Mouse (Mus musculus) brain, embryonic 14.5 days (tissue): ENCODE measurements at regions not wholly inside any gene's neighbourhood (a gene's known extent, or its start where the extent isn't known, plus 50 kb on each side); places are given as distances from the start of the nearest gene placed in this dataset.

Experiments used
- DNase-seq: peaks from one replicate; pipeline ENCODE4 v3.0.0-alpha.2; 2011; ENCODE audit warnings: low read depth
- CTCF ChIP-seq: fragments of 200-500 bp; IDR thresholded peaks from 2 replicates; pipeline ENCODE4 v1.5.1; 2012; ENCODE audit warnings: inconsistent platforms, mild to moderate bottlenecking, moderate library complexity, borderline replicate concordance; ENCODE audit not compliant: insufficient read depth, insufficient read length; ENCODE audit errors: extremely low read depth
- POLR2A ChIP-seq: fragments of 200-500 bp; IDR thresholded peaks from 2 replicates; pipeline ENCODE4 v1.6.1; 2012; ENCODE audit warnings: mild to moderate bottlenecking, inconsistent platforms, borderline replicate concordance; ENCODE audit not compliant: poor library complexity, insufficient read depth, insufficient read length, severe bottlenecking; ENCODE audit errors: extremely low read depth

DNA sequence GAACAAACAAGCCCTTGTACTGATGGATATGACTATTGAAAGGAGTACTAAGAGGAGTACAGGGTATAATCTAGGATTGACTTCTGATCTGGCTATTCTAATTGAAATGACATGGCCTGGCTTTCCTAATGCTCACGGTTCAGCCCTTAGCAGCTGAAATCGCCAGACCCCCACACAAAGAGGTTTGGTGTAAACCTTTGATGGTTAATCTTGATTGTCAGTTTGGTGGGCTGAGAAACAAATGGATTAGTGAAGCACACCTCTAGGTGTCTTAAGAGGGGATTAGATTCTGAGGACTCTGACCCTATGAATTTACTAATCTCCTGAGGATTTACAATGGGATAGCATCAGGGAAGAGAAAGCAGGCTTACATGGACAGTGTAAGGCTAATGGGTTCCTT, 623.4 kb upstream of the Adamts9 start:
- TF ChIP-seq POLR2A = no peak
- TF ChIP-seq CTCF = no peak
- DNase-seq = no peak

- no peak for DNase-seq
- TF ChIP-seq POLR2A = no peak
- TF ChIP-seq CTCF = no peak
Observed at GRCm38 (mm10) chr6:93548311-93548710, 605.0 kb upstream of the Adamts9 start.

DNA sequence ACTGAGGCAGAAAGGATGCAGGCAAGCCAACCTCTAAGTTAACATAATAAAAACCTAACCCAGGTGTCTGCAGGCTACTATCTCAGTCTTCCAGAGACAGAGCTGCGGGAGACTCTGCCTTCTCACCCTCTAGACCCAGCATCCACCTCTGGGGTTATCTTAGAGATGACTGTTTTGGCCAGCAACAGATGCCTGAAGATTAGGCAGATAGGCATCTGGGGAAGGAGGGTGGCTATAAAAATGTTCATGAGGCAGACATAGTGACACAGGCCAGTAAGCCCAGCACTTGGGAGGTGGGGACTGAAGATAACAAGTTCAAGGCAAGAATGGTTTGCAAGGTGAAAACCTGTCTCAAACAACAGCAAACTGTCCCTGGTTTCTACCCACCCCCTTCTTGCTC, 601.0 kb upstream of the Adamts9 start:
- DNase-seq = no peak
- no peak for TF ChIP-seq CTCF
- TF ChIP-seq POLR2A = no peak

DNA sequence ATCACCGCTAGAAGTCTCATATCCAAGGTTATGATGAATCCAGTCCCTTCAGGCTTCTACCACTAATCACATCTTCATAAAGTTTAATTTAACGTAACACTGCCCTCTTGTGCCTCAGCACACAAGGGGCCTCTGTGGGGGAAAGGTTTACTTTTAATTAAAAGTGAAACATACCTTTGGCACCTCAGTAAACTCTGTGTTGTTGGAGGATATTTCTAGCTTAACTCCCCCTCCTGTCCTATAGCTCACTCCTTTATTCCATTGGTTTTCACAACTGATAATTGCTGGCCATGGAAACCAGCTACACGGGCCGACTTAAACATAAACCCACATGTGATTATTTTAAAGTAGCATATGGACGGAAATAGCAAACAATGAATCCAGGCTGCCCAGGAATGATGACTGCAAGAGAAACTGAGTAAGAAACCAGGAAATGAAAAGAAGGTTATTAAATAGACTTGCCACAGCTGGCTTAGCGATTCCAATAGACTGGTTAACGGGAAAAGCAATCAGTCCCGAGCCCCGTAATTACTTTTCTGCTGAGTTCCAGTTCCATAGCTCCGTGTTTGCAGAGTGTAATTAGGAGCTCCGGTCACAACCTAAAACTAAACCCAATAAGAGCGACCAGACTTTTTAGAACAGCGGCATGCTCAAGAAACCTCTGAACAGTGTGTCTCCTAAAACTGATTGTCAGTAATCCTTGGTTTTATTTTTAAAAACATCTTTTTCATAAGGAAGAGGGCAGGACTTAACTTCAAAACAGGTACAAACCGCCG, 600.2 kb upstream of the Adamts9 start:
- peak; percentile 63 for DNase-seq
- TF ChIP-seq CTCF (peak; percentile 42; the same call in 1 of the 2 replicates), POLR2A (no peak)

- no peak for DNase-seq
- TF ChIP-seq POLR2A (no peak), CTCF (no peak)
Observed at GRCm38 (mm10) chr6:93539583-93539982, 596.3 kb upstream of the Adamts9 start.

DNA sequence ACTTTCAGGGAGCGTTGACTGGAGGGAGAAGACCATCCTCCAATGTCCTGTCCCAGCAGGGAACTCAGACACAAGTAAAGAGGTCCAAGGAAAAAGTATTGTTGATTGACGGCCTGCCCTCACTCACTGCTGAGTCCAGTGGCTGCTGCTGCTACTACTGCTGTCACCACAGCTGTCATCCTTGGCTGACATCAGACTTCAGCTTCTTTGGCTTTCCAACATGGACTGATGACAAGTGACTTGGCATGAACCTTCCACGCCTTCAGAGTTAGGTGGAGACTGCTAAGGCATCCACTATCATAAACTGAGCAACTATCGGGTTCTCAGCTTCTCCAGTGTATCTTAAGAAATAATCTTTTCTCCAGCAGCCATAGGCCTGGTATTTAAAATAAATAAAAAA, 595.9 kb upstream of the Adamts9 start:
- no peak for TF ChIP-seq CTCF
- TF ChIP-seq POLR2A = no peak
- no peak for DNase-seq

DNA sequence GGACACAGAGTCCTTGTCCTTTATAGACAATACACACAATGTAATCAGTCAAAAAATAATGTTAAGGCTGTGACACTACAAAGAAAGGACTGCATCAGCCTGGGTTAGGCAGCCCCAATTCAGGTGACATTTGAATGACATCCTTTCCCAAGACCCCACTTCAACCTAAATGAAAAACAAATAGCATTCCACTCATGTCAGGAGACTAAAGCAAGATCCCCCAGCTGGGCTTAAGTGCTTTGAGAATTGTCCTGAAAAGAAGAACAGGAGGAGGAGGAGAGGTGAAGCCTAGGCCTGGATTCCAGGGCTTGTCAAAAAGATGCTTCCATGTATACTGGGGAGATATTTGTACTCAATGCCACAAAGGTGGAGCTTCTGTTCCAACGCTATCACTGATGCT, 594.7 kb upstream of the Adamts9 start:
- no peak for TF ChIP-seq CTCF
- TF ChIP-seq POLR2A = no peak
- DNase-seq = no peak

DNA sequence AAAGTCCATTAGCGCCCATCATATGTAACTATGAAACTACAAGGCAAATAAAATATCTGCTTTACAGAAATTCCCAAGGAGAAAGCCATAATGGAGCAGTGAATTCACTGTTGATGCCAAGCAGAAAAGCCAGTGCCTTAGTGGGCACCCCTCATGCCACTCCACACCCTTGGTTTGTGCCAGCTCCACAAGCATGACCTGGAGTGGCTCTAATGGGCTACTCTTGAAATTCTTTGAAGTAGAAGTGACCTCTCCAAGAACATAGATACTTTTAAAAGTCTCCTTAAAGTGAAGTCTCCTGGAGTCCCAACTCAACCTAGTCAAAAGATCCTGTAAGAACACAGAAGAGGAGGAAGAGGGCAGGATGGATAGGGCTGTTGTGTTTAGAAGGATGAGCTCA, 593.8 kb upstream of the Adamts9 start:
- no peak for TF ChIP-seq CTCF
- no peak for TF ChIP-seq POLR2A
- DNase-seq = no peak

- TF ChIP-seq CTCF (no peak), POLR2A (no peak)
- DNase-seq = no peak
Observed at GRCm38 (mm10) chr6:93513818-93514217, 570.5 kb upstream of the Adamts9 start.

GRCm38 (mm10) chr6:93509857-93510256, 566.6 kb upstream of the Adamts9 start:
- DNase-seq = peak; percentile 12
- no peak for TF ChIP-seq POLR2A
- peak; percentile 16; the same call in 1 of the 2 replicates for TF ChIP-seq CTCF

DNA sequence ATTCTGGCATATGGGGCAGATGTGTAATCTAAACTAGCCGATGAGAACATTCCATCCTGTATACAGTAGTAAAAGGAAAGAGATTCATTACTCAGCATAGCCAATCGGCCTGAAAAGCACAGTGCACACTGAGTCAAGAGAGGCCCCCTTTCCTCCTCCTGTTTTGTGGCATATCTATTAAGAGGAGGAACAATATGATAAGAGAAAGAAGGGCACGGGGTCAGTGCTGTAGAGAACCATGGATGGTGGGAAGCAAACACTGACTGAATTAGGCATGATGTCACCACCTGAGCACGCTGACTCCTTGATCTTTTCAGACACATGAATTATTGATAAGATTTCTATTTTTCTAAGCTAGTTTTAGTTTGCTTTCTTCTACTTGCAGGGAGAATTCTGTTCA, 554.5 kb upstream of the Adamts9 start:
- TF ChIP-seq POLR2A (no peak), CTCF (no peak)
- no peak for DNase-seq

DNA sequence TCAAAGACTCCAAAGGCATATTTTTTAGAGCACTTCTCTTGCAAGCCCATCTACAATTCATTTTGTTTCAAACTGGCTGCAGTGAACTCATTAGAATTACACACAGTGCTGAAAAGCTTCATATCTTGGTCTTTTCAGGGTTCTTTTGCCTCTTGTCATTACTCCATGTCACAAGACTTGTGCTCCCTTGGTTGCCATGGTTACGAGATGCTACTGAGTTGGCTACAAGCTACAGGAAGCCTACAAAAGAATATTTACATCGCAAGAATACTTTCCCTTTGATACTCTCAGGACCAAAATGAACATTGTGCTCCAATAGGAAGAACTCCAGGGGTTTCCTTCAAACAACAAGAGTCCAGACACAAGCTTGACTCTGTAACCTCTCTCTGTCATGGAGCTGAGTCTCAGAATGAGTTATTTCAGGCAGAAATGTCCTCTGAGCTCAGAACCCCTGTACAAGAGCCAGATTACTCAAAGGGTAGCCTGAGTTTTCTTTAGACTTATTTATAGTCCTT, 545.2 kb upstream of the Adamts9 start:
- peak; percentile 82 for DNase-seq

DNA sequence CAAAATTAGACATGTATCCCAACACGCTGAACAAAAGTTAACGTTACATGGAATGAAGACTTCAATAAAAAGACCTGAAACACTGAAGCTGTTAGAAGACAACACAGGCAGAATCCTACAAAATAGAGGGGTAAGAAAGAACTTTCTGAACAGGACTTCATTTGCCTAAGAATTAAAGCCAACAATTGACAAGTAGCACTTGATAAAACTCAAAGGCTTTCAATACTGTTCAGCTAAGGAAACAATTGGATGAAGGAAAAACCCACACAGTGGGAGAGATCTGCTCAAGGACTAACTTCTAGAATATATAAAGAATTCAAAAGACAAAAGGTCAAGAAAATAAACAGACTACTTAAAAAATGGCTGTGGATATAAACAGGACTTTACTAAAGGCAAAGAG, 535.2 kb upstream of the Adamts9 start:
- no peak for TF ChIP-seq CTCF
- no peak for TF ChIP-seq POLR2A
- no peak for DNase-seq

More for the DNA sequence above, 545.2 kb upstream of the Adamts9 start:
- TF ChIP-seq POLR2A = no peak
- no peak for TF ChIP-seq CTCF

- no peak for TF ChIP-seq POLR2A
- TF ChIP-seq CTCF = no peak
Observed at GRCm38 (mm10) chr6:93474981-93475380, 531.7 kb upstream of the Adamts9 start.

More at GRCm38 (mm10) chr6:93474981-93475380, 531.7 kb upstream of the Adamts9 start:
- DNase-seq = no peak
